Mouse (Mus musculus) right cerebral cortex, postnatal 36 days (tissue): Measurements from ENCODE around the gene Cebpa.
A peak's percentile ranks its signal among the peaks of the same experiment; 100 is the strongest.

Source experiments
- DNase-seq, 2 experiments: peaks; one replicate each; pipeline ENCODE4 v3.0.0; 2022; ENCODE audit warnings: low spot score in 2 of 2, mixed read lengths in 1 of 2

The Cebpa gene

DNA sequence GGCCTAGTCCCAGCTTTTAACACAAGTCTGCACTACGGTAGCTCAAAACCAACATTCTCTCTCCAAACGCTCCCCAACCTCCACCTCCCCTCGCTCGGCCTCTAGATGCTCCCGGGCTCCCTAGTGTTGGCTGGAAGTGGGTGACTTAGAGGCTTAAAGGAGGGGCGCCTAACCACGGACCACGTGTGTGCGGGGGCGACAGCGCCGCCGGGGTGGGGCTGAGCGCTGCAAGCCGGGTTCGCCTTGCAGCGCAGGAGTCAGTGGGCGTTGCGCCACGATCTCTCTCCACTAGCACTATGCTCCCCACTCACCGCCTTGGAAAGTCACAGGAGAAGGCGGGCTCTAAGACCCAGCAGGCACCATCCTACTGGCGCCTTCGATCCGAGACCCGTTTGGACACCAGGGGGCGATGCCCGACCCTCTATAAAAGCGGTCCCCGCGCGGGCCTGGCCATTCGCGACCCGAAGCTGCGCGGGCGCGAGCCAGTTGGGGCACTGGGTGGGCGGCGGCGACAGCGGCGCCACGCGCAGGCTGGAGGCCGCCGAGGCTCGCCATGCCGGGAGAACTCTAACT lies at the start of gene Cebpa:
TSS of gene Cebpa (plus strand) at position 453 of the 573 bp plus-strand sequence.
- peak; percentile 88 to 92 for DNase-seq

DNA sequence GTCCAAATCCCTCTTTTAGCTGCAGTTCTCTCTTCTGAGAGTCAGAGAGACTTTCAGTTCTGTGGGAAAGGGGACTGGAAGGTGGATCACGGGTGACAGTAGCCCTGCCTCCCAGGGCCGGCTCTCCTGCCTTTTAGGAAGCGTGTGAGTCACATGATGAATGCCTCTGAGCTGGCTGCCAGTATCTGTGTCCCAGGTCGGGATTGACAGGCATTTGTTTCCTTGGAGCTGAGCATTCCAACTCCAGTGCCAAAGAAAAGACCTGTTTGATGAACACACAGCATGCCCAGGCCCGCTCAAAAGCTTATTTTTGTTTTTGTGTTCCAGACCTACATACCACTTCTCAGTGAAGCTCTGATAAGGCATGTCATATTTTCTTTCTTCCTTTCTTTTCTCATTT lies 42.4 kb upstream of the Cebpa start:
- no peak for DNase-seq

DNA sequence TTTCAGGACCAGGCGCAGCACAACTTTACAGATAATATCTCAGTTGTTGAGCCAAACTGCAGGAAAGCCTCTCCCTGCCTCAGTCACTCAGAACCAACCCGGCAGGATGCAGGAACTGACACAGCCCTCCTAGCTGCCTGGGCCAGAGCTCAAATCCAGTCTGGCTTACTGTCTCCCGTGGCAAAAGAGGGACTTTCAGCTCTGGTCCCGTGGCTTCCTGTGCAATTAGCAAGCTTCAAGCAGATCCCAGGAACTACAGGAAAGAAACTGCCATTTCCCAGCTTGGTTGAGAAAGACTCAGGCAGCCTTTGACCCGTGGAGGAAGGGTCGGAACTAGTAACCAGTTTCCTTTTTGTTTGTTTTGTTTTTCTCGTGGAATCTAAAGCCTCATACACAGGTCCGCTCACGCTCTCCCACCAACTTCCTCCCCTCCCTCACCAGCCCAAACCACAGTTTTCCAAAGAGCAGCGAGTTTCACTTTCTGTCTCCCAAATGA lies 38.2 kb upstream of the Cebpa start:
- DNase-seq: no peak

DNA sequence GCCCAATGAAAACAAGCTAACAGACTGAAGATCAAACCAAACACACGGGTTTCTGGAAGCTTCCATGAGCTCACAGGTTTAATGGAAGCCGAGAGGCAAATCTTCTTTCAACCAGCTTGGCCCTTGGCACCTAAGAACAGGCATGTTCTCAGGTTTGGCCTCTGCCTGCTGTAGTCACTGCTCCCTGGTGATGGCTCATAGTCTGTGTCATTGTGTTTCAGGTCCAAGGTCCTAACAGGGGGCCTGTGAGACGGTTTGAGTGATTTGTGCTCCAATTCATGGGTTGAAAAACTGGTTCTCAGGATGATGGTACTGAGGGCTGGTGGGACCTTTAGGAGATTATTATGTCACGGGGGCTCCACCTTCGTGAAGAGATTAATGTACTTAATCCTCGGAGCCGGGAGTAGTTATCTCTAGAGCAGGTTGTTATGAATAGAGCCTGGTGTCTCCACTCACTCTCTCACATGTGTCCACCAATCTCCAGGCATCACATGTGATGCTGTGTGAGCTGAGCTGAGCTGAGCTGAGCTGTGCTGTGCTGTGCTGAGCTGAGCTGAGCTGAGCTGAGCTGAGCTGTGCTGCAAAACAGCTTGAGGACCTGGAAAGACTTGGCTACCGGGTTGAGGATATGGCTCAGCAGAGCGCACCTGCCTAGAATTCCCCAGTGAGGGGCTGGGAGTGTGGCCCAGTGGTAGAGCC lies 37.5 kb upstream of the Cebpa start:
- DNase-seq: no peak

- no peak for DNase-seq
Observed at GRCm38 (mm10) chr7:35084565-35085360, 34.3 kb upstream of the Cebpa start.

DNA sequence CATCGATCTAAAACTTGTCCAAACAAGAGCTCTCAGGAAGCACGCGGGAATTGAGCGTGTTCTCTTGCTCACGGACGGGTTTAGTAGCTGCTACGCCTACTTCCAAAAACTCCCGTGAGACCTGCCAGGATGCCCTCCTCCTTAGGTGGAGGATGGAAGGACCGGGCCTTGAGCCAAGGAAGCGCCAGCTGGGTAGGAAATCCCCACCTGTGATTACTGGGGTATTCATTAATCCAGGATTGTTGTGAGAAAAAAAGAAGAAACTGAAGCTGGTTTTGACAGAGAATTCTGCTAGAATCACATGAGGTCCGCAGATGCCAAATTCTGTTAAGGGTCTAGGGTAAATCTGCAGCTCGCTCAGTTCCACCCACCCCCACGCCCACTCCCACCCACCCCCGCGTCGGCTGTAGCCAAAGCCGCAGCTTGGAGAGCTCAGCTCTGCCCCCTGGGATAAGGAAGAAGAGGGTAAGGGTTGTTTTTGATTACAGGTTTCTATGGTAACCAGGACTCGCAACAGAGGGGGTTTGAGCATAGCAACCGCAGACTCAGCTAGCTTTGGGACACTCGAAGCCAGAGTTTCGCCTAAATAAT lies 32.7 kb upstream of the Cebpa start:
- DNase-seq: peak; percentile 10 to 13

DNA sequence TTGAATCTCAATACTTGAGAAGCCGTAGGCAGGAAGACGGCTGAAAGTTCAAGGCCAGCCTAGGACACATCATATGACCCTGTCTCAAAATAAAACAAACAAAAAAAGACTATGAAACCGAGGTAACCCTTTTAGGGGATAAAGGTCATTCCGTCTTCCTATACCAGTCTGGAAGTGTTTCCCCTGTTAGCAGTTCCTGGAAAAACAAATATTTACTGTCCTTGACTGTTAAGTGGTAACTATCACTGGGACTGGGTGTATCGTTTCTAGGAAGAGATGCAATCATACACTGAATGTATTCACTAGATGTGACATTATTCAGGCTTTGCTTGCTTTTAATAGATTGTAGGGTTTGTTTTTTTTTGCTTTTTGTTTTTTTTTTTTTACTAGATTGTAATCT lies 28.5 kb upstream of the Cebpa start:
- no peak for DNase-seq

DNA sequence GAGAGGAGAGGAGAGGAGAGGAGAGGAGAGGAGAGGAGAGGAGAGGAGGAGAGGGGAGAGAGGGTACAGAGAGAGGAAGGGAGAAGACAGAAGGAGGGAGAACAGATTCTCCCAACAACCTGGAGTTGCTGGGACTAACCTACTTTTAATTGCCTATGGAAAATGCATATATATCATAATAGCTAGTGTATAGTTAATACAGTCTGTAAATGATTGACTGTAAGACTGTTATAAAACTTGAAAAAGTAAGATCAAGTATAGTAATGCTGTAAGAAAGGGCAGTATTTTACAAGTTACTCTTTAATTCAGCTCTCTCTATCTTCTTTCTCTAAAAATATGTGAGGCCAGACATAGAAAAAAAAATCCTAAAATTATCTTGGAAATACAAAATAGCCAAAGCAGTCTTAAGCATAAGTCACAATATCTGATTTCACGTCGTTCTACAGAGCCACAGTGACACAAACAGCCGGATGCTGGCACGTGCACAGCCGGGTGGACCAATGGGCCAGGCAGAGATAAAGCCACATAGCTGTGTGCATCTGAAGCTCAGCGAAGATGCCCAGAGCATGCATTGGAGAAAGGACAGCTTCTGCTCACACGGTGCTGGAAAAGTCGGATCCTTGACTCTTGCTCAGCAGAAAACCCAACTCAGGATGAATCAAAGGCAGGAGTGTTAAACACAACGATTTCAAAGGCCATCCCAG lies 24.0 kb upstream of the Cebpa start:
- DNase-seq: no peak

- DNase-seq: no peak
Observed at GRCm38 (mm10) chr7:35098777-35099176, 20.3 kb upstream of the Cebpa start.

- DNase-seq: no peak
Observed at GRCm38 (mm10) chr7:35099528-35099927, 19.6 kb upstream of the Cebpa start.

- DNase-seq: no peak
Observed at GRCm38 (mm10) chr7:35106614-35107013, 12.5 kb upstream of the Cebpa start.

- no peak for DNase-seq
Observed at GRCm38 (mm10) chr7:35107630-35108029, 11.5 kb upstream of the Cebpa start.

DNA sequence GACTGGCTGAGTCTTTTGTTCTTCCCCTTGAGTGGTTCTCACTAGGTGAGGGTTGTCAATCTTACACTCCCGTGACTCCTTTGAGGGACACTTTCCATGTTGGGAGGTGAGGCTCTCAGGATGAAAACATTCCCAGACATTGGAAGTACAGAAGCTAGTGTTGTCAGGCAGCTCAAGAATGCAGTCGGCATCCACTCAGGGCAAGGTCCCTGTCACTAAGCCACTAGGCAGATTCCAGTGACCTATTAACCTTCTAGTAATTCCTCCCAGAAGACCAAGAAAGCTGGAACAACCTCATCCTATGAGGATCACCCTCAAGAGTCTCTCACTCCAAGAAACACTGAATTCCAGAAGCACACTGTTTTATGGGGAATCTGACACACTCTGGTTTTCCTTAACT lies 11.0 kb upstream of the Cebpa start:
- DNase-seq: no peak

- DNase-seq: no peak
Observed at GRCm38 (mm10) chr7:35108663-35109062, 10.4 kb upstream of the Cebpa start.

GRCm38 (mm10) chr7:35113136-35113535 lies 6.0 kb upstream of the Cebpa start:
- no peak for DNase-seq

DNA sequence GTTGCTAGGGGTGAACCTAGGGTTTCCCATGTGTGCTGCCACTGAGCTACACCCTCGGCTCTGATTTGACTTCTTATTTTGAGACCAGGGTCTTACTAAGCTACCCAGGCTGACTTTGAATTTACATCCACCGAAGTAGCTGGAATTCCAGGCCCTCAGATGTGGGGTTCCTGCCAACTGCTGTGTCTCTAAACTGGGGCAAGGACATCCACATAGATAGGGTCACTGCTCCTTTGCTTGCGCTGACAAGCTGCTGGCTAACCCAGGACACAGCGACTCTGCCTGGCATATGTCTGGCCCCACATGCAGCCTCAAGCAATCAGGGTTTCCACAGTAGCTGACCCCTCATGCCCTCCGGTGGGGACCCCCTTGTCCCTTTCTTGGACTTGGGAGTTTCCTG lies 5.4 kb upstream of the Cebpa start:
- no peak for DNase-seq

DNA sequence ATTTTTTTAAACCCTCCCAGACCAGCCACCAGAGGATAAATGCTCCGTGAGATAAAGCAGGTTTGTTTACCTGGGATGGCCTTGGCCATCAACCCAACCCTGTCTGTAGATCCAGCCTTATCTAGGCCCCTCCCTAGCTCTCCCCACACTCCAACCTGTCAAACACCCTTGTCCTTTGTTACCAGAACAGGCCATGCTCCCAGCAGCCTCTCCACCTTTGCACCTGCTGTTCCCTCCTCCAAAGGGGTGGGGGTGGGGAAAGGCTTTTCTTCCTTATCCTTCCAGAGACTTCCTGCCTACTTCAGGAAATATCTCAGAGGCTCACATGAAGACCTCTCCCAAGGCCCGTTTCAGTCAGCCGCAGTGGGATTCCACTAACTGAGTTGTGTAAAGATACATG lies 2.6 kb upstream of the Cebpa start:
- DNase-seq: no peak

GRCm38 (mm10) chr7:35117052-35117451 lies 2.0 kb upstream of the Cebpa start:
- DNase-seq: no peak

DNA sequence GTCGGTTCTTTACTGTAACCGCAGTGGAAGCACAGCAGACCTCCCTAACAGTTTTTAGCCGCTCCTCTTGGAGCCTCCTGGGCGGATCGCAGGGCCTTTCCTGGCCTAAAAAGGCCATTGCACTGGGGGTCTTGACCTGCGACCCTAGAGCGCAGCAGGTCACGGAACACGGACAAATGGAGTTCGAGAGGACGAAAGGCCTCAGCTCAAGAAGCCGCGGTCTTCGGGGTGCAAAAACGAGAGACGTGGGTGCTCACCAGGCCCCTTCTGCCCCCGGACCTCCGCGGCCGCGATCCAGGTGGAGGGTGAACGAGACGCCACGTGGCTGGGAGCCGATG lies 1.4 kb upstream of the Cebpa start:
- no peak for DNase-seq

GRCm38 (mm10) chr7:35118099-35118781 lies 853 bp upstream of the Cebpa start:
- DNase-seq: peak; percentile 47 to 50

DNA sequence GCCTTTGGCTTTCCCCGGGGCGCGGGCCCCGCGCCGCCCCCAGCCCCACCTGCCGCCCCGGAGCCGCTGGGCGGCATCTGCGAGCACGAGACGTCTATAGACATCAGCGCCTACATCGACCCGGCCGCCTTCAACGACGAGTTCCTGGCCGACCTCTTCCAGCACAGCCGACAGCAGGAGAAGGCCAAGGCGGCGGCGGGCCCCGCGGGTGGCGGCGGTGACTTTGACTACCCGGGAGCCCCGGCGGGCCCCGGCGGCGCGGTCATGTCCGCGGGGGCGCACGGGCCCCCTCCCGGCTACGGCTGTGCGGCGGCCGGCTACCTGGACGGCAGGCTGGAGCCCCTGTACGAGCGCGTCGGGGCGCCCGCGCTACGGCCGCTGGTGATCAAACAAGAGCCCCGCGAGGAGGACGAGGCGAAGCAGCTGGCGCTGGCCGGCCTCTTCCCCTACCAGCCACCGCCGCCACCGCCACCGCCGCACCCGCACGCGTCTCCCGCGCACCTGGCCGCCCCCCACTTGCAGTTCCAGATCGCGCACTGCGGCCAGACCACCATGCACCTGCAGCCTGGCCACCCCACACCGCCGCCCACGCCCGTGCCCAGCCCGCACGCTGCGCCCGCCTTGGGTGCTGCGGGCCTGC lies 533 bp downstream of the Cebpa start:
- DNase-seq: no peak
